Comparison of ENCODE assay signal across 9 mouse cellular contexts in genomic region chr12:111479917-111480316, GRCm38 (mm10). TPM values are rescaled to one million over a fixed set of nuclear protein-coding genes. Genes with fewer than 3 reads are reported as not detected.
DNase-seq lines count a peak whose midpoint lies in the region; ATAC-seq and TF ChIP-seq lines count a peak whose summit lies in the region.
"Had no signal": no experiment of that assay in that cellular context is flagged by ENCODE, and none has a peak within 500 bp of the region (broad histone marks: within the 10 kb centered on the region; RNA-seq: fewer than 3 reads in every experiment).

No protein-coding gene starts in this region.

- H3K27me3 ChIP-seq in CH12.LX (replicated peaks), result no peaks in the 10 kb centered on the region

- H3K79me2 ChIP-seq in CH12.LX (replicated peaks; ENCODE audit: control insufficient read depth, extremely low read depth, insufficient read depth, poor library complexity, severe bottlenecking), result no peaks in the 10 kb centered on the region

- TF ChIP-seq POLR2A in CH12.LX (IDR thresholded peaks at IDR 0.05; ENCODE audit: low read depth, low read length), result no peak

- H3K4me3 ChIP-seq in CH12.LX (replicated peaks in 1 of 3; ENCODE audit: low read depth in 2 of 3, low read length in 2 of 3, poor library complexity in 1 of 3), result no peak overlapping the region
- H3K4me3 ChIP-seq: liver, embryonic 15.5 days had no signal

- H3K4me2 ChIP-seq in CH12.LX (ENCODE audit: insufficient read depth, low read depth, poor library complexity, severe bottlenecking), result no peak overlapping the region
- H3K4me2 ChIP-seq: liver, embryonic 15.5 days had no signal

- no peak for TF ChIP-seq EP300 in CH12.LX (IDR thresholded peaks at IDR 0.05; ENCODE audit: low read length)

- peak; percentile 73 for ATAC-seq in erythroblast, adult 5-6 weeks (replicated peaks; ENCODE audit: low FRiP score, poor library complexity, severe bottlenecking)

- peak; percentile 51 to 77; a peak in 3 of 4 replicates for TF ChIP-seq CTCF in CH12.LX (conservative IDR thresholded peaks at IDR 0.05 in 1 of 2, IDR thresholded peaks at IDR 0.05 in 1 of 2; ENCODE audit: low read depth in 2 of 2, low read length in 2 of 2)

- no peak overlapping the region for H3K27ac ChIP-seq in CH12.LX (ENCODE audit: insufficient read depth, low read depth)
- H3K27ac ChIP-seq: liver, embryonic 15.5 days had no signal

- dilution Hi-C loops in CH12.LX (cut with MboI; ENCODE audit: extremely low pct_ligation_motif_present, extremely low pct_unique_long_range_greater_than_20kb, low sequenced_read_pairs), result no loop called here

- peaks cover 0 to 8% of the 10 kb centered on the region in 2 experiments; a peak in 1 of 4 replicates for H3K4me1 ChIP-seq in CH12.LX (ENCODE audit: control insufficient read depth in 1 of 2, insufficient read depth in 2 of 2)

- no peak overlapping the region for H3K9ac ChIP-seq in CH12.LX (ENCODE audit: insufficient read depth, low read depth)
- H3K9ac ChIP-seq: liver, embryonic 15.5 days had no signal

- H3K36me3 ChIP-seq in CH12.LX (replicated peaks in 1 of 2; ENCODE audit: control insufficient read depth in 1 of 2, insufficient read depth in 1 of 2, low read length in 1 of 2), result no peaks in the 10 kb centered on the region
- H3K36me3 ChIP-seq: liver, embryonic 15.5 days had no signal

- in situ Hi-C loops in CH12.LX (cut with MboI; ENCODE audit: low pct_ligation_motif_present, low pct_unique_long_range_greater_than_20kb, low sequenced_read_pairs), result no loop called here

- DNase-seq in adrenal gland, postnatal 25 days, result peak; percentile 35
- no peak for DNase-seq in adrenal gland, postnatal 4 days (ENCODE audit: low spot score in 2 of 2)
- peak; percentile 61 to 62 for DNase-seq in layer of hippocampus, postnatal 10 days (ENCODE audit: low spot score in 2 of 2)
- no peak for DNase-seq in layer of hippocampus, adult 9-11 months
- DNase-seq in CH12.LX (ENCODE audit: extremely low read depth), result peak; percentile 28
- peak; percentile 37 for DNase-seq in thymus, postnatal 25 days
- no peak for DNase-seq in frontal cortex, postnatal 25 days (ENCODE audit: low spot score in 2 of 2)

- peak; percentile 61 for TF ChIP-seq RAD21 in CH12.LX (IDR thresholded peaks at IDR 0.05; ENCODE audit: low read depth, low read length)

- H3K9me3 ChIP-seq in CH12.LX (replicated peaks; ENCODE audit: low read length), result peaks cover 10% of the 10 kb centered on the region
- H3K9me3 ChIP-seq: liver, embryonic 15.5 days had no signal

TF ChIP-seq in CH12.LX, 34 proteins besides CTCF, POLR2A, EP300 and RAD21:
- TF ChIP-seq ZC3H11A (IDR thresholded peaks at IDR 0.05; ENCODE audit: low read depth, low read length) (no peak), MAFK (IDR thresholded peaks at IDR 0.05; ENCODE audit: insufficient replicate concordance, low read length) (no peak), SMC3 (IDR thresholded peaks at IDR 0.05; ENCODE audit: low read depth, low read length) (peak; percentile 76)

RNA-seq across cellular contexts. Expression of gene Gm266, which starts 5.7 kb away (rescaled TPM):
- not detected in 2 replicates for total RNA-seq in adrenal gland, postnatal 25 days (2021)
- 10 to 100 TPM in 1 of 2 experiments, 1 to 10 TPM in 1; 1.4 to 11.3 TPM for total RNA-seq in adrenal gland, postnatal 4 days (2021)
- 1 to 10 TPM; 6.8 to 7.5 TPM for total RNA-seq in layer of hippocampus, postnatal 10 days (2021)
- total RNA-seq in CH12.LX (2012; rRNA removed) (not detected in 2 replicates), CH12.LX (2014; rRNA removed) (not detected in 2 replicates)
- not detected in 2 replicates for polyA plus RNA-seq in CH12.LX (2012; ENCODE audit: insufficient read length, low read depth)
- not detected in 2 replicates for total RNA-seq in erythroblast, adult 5-6 weeks (2015; ENCODE audit: low replicate concordance)
- total RNA-seq in erythroblast, adult 5-6 weeks (2017; ENCODE audit: low replicate concordance), result not detected in 2 replicates

RNA-seq across cellular contexts. Expression of gene Tnfaip2, which starts 37.6 kb away (rescaled TPM):
- 7.2 and 15.0 TPM in 2 replicates for total RNA-seq in adrenal gland, postnatal 25 days (2021)
- total RNA-seq in adrenal gland, postnatal 4 days (2021), result 10 to 100 TPM; 17.6 to 25.8 TPM
- total RNA-seq in layer of hippocampus, postnatal 10 days (2021), result under 1 TPM; 0.62 to 0.71 TPM
- total RNA-seq in CH12.LX (2012; rRNA removed) (0.93 and 1.0 TPM in 2 replicates), CH12.LX (2014; rRNA removed) (0.65 and 1.4 TPM in 2 replicates)
- polyA plus RNA-seq in CH12.LX (2012; ENCODE audit: insufficient read length, low read depth), result 2.5 and 2.6 TPM in 2 replicates
- total RNA-seq in erythroblast, adult 5-6 weeks (2015; ENCODE audit: low replicate concordance), result 121 and 131 TPM in 2 replicates
- total RNA-seq in erythroblast, adult 5-6 weeks (2017; ENCODE audit: low replicate concordance), result 287 and 456 TPM in 2 replicates

RNA-seq across cellular contexts. Expression of gene Eif5, which starts 57.9 kb away (rescaled TPM):
- 338 and 346 TPM in 2 replicates for total RNA-seq in adrenal gland, postnatal 25 days (2021)
- total RNA-seq in adrenal gland, postnatal 4 days (2021), result 100 to 1,000 TPM; 395 to 408 TPM
- 100 to 1,000 TPM; 260 to 272 TPM for total RNA-seq in layer of hippocampus, postnatal 10 days (2021)
- total RNA-seq in CH12.LX (2012; rRNA removed) (118 and 129 TPM in 2 replicates), CH12.LX (2014; rRNA removed) (156 and 182 TPM in 2 replicates)
- polyA plus RNA-seq in CH12.LX (2012; ENCODE audit: insufficient read length, low read depth), result 282 and 284 TPM in 2 replicates
- total RNA-seq in erythroblast, adult 5-6 weeks (2015; ENCODE audit: low replicate concordance), result 1,226 and 1,283 TPM in 2 replicates
- total RNA-seq in erythroblast, adult 5-6 weeks (2017; ENCODE audit: low replicate concordance), result 1,807 and 1,822 TPM in 2 replicates

Comparison
In these comparisons a context has a peak if more than half of its experiments do, and no peak if none do; other contexts are left out.
1. DNase-seq: peak in adrenal gland, postnatal 25 days (single experiment), layer of hippocampus, postnatal 10 days (2 of 2), CH12.LX (single experiment) and thymus, postnatal 25 days (single experiment); none in adrenal gland, postnatal 4 days (0 of 2), layer of hippocampus, adult 9-11 months (single experiment) and frontal cortex, postnatal 25 days (0 of 2).